Mouse (Mus musculus): ENCODE results near the gene Gm4792. TPM values are rescaled to one million over a fixed set of nuclear protein-coding genes. Genes with fewer than 3 reads are reported as not detected.

Gene Gm4792
- polyA plus RNA-seq, 1 experiment, result not detected

DNA sequence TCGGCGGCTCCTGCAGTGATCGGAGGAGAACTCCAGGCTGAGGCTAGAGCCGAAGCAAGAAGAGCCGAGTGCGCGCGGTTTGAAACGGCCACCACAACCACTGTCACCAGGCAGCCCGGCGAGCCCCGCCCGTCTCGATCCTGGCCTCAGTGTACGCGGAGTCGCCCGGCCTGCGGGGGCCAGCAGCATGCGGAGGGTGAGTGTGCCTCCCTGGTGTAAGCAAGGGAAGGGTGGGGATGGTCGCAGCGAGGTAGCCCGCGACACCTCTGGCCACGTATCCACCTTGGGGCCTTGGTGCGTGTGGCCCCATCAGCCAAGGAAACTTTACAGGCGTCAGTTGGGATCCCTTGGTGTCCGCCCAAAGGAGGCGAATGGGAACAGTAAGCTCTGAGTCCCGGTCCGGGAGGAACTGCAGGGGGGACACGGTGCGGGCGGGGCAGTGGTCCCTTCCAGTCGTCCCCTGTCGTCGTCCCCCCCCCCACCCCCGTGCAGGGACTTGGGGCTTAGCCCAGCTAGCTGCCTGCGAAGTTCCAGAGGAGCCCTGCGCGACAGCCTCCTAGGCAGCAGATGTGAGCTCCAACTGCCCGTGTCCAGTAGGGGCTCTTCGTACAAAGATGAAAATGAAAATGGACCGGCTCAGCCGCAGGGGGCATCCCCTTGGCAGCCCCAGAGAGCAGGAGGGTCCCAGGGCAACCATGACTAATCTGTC lies 13.7 kb upstream of the Gm4792 start:
- Histone ChIP-seq H3K27ac (ENCODE audit: control insufficient read depth, insufficient read depth, low read depth, low read length, poor library complexity) (no peak overlapping the region), H3K4me1 (ENCODE audit: control insufficient read depth, insufficient read depth, low read length) (no peaks in the 10 kb centered on the region), H3K4me3 (replicated peaks; ENCODE audit: control insufficient read depth, low read depth, low read length) (peak overlapping the region; percentile 28)
- TF ChIP-seq POLR2A (IDR thresholded peaks at IDR 0.05; ENCODE audit: borderline replicate concordance, control insufficient read depth, low read depth, low read length) (no peak), CTCF (IDR thresholded peaks at IDR 0.05; ENCODE audit: control insufficient read depth, insufficient read depth, low read length) (no peak)
- 1% methylated on average over 45 of the region's 45 CpGs for WGBS

DNA sequence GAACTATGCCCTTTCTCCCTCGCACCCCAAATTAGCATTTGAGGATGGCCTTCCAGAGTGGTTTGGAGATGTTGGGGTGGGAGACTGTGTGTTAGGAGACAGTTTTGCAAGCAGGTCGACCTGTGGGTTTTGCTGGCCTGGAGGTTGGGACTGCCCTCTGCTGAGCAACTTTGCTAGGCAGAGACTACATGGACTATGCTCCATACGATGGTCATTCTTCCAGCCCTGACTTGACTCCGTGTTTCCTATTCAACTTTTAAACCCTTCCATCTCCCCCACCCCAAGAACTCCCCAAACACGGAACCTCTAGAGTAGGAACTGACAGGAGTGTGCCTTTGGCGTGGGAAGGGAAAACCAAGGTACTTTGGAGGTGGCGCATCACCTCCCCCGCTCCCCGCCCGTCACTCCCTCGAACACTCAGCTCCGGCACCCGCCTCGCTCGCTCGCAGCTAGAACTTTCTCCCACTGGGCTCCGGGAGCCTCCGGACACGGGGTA lies 13.1 kb upstream of the Gm4792 start, which contains the start of gene Tmcc3:
Tmcc3 (plus strand) TSS at position 439 of the 496 bp plus-strand sequence.
- no peak for TF ChIP-seq CTCF (IDR thresholded peaks at IDR 0.05; ENCODE audit: control insufficient read depth, insufficient read depth, low read length)
- TF ChIP-seq POLR2A (IDR thresholded peaks at IDR 0.05; ENCODE audit: borderline replicate concordance, control insufficient read depth, low read depth, low read length), result no peak
- no peaks in the 10 kb centered on the region for H3K4me1 ChIP-seq (ENCODE audit: control insufficient read depth, insufficient read depth, low read length)
- WGBS, result 4% methylated on average over 19 of the region's 19 CpGs
- H3K4me3 ChIP-seq (replicated peaks; ENCODE audit: control insufficient read depth, low read depth, low read length), result peak within 1 kb of the TSS; percentile 28
- H3K27ac ChIP-seq (ENCODE audit: control insufficient read depth, insufficient read depth, low read depth, low read length, poor library complexity), result no peak within 1 kb of the TSS

DNA sequence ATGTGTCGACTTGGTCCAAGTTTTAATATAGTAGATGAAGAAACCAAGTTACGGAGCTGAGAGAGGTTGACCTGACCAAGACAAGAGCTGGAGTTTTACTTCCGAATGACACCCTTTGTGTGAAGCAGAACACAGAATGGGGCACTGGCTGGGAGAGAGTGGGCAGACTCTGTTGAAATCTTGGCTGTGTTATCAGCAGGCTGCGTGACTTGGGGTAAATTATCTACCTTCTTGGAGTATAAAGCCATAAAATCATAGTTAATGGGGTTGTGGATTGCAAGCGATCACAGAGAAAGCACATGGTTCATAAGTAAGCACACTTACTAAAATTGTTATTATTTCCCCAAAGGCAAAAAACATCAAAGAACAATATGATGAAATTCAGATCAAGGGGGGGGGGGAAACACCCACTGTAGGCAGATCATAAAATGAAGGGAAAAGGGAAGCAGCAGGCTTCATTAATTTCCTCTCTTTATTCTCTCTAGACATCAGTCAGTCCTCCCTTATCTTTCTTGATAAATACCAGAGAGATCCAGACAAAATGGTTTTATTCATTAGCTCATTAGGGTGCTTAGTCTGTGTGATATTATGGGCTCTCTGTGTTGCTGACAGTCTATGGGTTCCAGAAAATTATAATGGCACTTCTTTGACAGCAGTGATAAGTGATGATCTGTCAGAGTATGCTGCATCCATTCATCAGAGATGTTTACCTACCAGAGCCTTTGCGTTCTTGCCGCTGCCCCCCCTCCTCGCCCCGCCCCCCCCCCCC lies 12.2 kb upstream of the Gm4792 start:
- TF ChIP-seq POLR2A (IDR thresholded peaks at IDR 0.05; ENCODE audit: borderline replicate concordance, control insufficient read depth, low read depth, low read length), result no peak
- TF ChIP-seq CTCF (IDR thresholded peaks at IDR 0.05; ENCODE audit: control insufficient read depth, insufficient read depth, low read length), result no peak
- WGBS, result 42% methylated on average over 9 of the region's 9 CpGs
- Histone ChIP-seq H3K4me1 (ENCODE audit: control insufficient read depth, insufficient read depth, low read length) (no peaks in the 10 kb centered on the region), H3K4me3 (replicated peaks; ENCODE audit: control insufficient read depth, low read depth, low read length) (no peak overlapping the region), H3K27ac (ENCODE audit: control insufficient read depth, insufficient read depth, low read depth, low read length, poor library complexity) (no peak overlapping the region)

GRCm38 (mm10) chr10:94305526-94305925 lies 7.0 kb upstream of the Gm4792 start:
- TF ChIP-seq CTCF (IDR thresholded peaks at IDR 0.05; ENCODE audit: control insufficient read depth, insufficient read depth, low read length) (no peak), POLR2A (IDR thresholded peaks at IDR 0.05; ENCODE audit: borderline replicate concordance, control insufficient read depth, low read depth, low read length) (no peak)
- Histone ChIP-seq H3K4me1 (ENCODE audit: control insufficient read depth, insufficient read depth, low read length) (no peaks in the 10 kb centered on the region), H3K4me3 (replicated peaks; ENCODE audit: control insufficient read depth, low read depth, low read length) (no peak overlapping the region), H3K27ac (ENCODE audit: control insufficient read depth, insufficient read depth, low read depth, low read length, poor library complexity) (no peak overlapping the region)
- WGBS, result 53% methylated on average over 5 of the region's 5 CpGs

DNA sequence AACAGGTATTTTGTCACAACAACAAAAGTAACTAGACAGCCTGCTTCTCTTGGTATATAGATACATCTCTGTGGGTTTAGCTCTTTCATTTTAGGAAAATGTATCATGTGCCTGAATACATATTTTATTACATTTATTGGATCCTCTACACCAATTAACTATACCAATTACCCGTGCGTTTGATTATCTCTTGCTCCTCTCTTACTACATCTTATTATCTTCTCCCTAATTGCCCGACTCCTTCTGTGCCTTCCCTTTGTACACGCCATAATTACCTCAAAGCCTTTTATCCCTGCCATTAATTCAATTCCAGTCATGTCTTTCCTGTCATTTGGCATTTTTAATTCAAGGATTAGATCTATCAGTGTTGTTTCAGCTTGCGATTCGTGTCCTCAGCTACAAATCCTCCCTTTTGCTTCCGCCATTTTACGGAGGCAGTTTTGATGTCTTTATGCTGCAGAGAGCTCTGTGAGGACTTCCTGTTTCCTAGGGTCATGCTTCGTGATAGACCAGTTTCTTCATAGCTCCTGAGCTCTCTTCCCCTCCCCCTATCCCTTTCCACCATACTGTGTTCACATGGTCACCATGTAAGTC lies 5.7 kb upstream of the Gm4792 start:
- Histone ChIP-seq H3K4me3 (replicated peaks; ENCODE audit: control insufficient read depth, low read depth, low read length) (no peak overlapping the region), H3K27ac (ENCODE audit: control insufficient read depth, insufficient read depth, low read depth, low read length, poor library complexity) (no peak overlapping the region), H3K4me1 (ENCODE audit: control insufficient read depth, insufficient read depth, low read length) (no peaks in the 10 kb centered on the region)
- TF ChIP-seq POLR2A (IDR thresholded peaks at IDR 0.05; ENCODE audit: borderline replicate concordance, control insufficient read depth, low read depth, low read length) (no peak), CTCF (IDR thresholded peaks at IDR 0.05; ENCODE audit: control insufficient read depth, insufficient read depth, low read length) (no peak)
- 74% methylated on average over 9 of the region's 9 CpGs for WGBS

- no peak overlapping the region for H3K4me3 ChIP-seq (replicated peaks; ENCODE audit: control insufficient read depth, low read depth, low read length)
- TF ChIP-seq CTCF (IDR thresholded peaks at IDR 0.05; ENCODE audit: control insufficient read depth, insufficient read depth, low read length) (no peak), POLR2A (IDR thresholded peaks at IDR 0.05; ENCODE audit: borderline replicate concordance, control insufficient read depth, low read depth, low read length) (no peak)
- WGBS, result 96% methylated on average over 2 of the region's 2 CpGs
These were observed 798 bp upstream of the Gm4792 start for GRCm38 (mm10) chr10:94299301-94299700.

GRCm38 (mm10) chr10:94295923-94296605 lies 2.4 kb downstream of the Gm4792 start:
- Histone ChIP-seq H3K4me1 (ENCODE audit: control insufficient read depth, insufficient read depth, low read length) (no peaks in the 10 kb centered on the region), H3K27ac (ENCODE audit: control insufficient read depth, insufficient read depth, low read depth, low read length, poor library complexity) (no peak overlapping the region), H3K4me3 (replicated peaks; ENCODE audit: control insufficient read depth, low read depth, low read length) (no peak overlapping the region)
- no peak for TF ChIP-seq CTCF (IDR thresholded peaks at IDR 0.05; ENCODE audit: control insufficient read depth, insufficient read depth, low read length)
- TF ChIP-seq POLR2A (IDR thresholded peaks at IDR 0.05; ENCODE audit: borderline replicate concordance, control insufficient read depth, low read depth, low read length), result no peak
- WGBS, result 86% methylated on average over 5 of the region's 5 CpGs

More at GRCm38 (mm10) chr10:94299301-94299700, 798 bp upstream of the Gm4792 start:
- no peaks in the 10 kb centered on the region for H3K4me1 ChIP-seq (ENCODE audit: control insufficient read depth, insufficient read depth, low read length)
- H3K27ac ChIP-seq (ENCODE audit: control insufficient read depth, insufficient read depth, low read depth, low read length, poor library complexity), result no peak overlapping the region
